Mouse (Mus musculus) cerebellum, postnatal 25 days (tissue): ENCODE results near the gene Serinc3.

Experiments
- DNase-seq, 2 experiments: peaks; one replicate each; pipeline ENCODE4 v3.0.0; 2021; ENCODE audit warnings: mixed read lengths in 2 of 2

The Serinc3 gene

DNA sequence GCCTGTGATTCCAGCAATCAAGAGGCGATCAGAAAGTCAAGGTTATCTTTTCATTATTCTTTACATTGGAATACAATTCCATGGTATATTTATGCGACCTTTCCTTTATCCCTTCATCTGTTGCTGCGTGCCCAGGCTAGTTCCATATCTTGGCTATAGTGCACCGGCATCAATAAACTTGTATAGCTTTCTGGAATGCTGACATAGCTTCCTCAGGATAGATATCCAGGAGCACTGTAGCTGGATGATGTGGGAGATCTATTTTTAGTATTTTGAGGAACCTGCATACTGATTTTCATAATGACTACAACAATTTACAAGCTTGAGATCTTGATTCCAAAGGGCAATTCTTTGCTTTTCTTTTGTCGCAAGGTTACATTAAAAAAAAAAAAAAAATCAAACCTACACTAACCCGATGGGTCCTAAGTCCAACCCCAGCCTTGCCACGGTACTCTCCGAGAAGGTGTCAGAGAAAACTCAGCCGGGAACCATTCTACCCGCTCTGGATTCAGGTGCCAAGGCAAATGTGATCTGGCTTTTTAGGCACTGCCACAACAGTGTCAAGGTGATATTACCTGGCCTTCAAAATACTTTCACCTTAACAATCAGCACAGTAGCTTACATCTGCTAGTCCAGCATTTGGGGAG, 51.2 kb downstream of the Serinc3 start:
- no peak for DNase-seq

DNA sequence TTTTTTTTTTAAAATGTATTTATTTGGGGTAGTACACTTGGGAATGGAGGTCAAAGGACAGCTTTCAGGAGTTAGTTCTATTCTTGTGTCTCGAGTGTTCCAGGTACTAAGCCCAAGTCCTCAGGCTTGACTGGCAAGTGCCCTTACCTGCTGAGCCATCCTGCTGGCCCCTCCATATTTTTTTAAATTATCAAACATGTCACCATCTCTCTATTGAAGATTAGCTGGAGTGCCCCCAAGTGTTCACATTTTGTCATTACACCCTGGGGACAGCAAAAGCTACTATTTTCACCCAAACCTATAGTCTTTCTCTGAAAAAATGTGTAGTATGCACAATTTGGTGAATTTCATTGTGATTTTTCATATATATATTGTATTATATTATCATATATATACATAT, 52.8 kb downstream of the Serinc3 start:
- DNase-seq = peak in 1 of 2 experiments; percentile 48

DNA sequence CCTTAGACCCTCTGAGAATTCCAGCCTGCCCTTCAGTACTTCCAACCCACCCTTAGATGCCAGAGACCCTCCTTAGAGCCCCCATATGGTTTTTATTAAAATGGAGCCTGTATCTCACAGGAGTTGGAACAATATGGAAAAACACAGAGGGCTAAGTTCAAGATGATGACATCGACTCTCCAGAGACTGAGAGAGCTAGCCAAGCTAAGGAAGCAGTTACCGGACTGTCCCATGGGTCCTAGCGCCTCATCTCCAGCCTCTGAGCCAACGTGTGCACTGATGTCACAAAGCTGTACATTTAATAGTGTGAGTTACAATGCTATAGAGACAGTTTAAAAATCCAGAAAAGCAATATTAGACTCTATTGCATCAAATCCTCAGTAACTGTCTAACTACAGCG, 53.9 kb downstream of the Serinc3 start:
- no peak for DNase-seq

DNA sequence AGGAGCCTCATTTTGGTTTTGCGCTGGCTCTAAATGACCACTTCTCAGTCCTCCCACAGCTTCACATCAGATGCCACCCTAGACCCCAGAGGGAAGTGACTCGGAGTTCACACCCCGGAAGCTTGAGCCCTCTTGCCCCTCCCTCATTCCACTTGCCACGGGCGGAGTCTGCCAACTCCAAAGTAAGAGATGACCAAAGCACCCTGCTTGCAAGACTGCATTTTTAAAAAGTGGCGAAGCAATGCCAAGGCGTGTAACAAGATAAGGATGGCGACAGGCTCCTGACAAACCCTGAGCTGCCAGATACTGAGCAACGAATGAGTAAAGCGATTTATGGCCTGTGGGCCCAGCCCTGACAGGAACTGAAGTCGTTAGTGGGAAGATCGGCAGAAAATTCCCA, 54.7 kb downstream of the Serinc3 start:
- no peak for DNase-seq

DNA sequence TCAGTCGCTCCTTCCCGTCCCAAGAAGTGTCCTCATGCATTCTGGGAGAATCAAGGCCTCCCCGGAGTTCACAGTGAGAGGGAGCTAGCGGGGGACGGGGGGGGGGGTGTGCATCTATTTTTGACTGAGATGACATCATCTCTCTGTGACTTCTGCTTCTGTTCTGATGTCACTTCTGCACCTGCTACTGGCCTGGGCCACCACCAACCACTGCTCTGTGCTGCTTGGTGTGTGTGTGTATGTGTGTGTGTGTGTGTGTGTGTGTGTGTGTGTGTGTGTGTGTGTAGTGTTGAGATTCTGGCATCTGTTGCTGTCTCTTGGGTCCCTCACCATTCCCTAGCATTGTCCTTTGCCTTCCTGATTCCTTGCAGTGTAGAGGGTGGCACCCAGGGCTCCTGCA, 57.4 kb downstream of the Serinc3 start:
- no peak for DNase-seq

DNA sequence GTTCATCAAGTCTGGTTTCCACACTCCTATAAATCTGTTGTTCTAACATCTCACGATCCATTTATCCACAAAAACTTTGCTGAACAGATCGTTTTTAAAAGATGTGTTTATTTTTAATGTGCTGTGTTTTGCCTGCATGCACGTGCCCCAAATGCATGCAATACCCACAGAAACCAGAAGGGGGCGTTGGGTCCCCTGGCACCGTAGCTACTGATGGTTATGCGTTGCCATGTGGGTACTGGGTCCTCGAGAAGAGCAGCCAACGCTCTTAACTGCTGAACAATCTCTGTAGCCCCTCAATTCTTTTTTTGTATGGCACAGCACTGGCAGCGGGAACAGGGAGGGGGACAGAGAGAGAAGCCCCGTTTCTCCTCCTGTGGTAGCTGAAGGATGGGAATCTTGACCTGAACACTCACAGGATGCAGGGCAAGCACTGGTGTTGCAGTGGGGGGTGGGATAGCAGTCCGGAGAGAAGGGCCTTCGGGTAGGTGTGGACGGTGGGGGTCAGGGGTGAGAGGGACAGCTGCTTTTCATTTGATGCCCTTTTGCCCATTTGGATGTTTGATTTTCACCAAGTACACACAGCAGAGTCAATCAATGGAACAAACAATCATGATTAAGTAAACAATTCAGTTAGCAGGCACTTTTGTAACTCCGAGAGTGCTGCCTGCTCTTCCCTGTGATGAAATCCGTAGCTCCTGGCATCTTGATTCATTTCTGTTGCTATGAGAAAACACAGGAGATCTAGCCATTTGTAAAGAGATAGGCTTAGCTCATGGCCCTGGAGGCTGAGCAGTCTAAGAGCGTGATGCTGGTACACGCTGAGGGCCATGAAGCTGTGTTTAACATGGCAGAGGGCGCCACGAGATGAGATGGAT, 58.3 kb downstream of the Serinc3 start:
- DNase-seq = peak in 1 of 2 experiments; percentile 40

DNA sequence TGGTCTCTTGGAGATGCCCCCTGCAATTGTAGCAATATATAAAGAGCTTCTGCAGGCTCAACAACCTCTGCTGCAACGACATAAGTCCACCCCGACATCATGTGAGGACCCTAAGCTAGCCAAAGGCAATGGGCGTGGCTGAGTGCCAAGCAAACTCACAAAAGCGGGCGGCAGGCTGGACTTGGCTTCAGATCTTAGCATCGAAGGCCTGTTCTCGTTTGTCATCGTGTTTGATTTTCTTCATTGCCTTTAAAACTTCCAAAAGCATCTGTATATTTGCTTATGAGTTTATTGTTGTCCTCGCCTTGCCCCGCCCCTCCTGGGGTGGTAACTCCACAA, 60.9 kb downstream of the Serinc3 start:
- DNase-seq = peak in 1 of 2 experiments; percentile 20

DNA sequence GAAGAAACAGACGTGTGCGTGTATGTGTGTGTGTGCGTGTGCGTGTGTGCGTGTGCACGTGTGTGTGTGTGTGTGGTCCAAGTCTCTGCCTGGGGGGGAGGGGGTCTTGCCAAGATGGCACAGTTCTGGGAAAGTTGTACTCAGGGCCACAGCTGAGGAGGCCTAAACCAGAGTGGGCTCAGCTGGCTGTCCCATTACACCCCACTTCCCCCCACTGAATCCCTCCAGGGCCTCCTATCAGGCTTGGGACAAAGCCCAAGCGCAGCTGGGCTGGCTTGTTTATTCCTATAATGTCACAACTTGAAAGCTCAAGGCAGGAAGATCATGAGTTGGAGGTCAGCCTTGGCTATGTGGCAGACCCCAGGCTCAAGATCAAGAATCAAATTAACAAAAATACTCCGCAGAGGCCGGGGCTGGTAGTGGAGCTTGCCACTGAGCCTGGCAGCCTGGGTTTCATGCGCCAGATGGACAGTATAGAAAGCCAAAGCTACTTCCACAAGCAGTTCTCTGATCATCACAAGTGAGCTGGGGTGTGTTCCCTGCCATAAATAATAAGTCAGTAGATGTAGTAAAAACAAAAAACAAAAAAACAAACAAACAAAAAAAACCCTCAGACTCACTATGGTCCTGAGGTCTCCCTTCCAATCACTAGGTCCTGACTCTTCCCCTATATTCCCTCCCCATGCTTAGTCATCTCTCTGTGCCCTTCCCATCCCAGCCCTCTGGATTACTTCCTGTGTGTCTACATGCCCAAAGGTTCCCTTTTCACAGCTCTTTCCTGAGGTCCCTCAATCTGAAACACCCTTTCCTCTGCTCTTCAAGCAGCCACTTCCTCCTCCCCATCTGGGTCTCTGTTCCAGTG, 61.5 kb downstream of the Serinc3 start:
- peak; percentile 40 to 54 for DNase-seq

DNA sequence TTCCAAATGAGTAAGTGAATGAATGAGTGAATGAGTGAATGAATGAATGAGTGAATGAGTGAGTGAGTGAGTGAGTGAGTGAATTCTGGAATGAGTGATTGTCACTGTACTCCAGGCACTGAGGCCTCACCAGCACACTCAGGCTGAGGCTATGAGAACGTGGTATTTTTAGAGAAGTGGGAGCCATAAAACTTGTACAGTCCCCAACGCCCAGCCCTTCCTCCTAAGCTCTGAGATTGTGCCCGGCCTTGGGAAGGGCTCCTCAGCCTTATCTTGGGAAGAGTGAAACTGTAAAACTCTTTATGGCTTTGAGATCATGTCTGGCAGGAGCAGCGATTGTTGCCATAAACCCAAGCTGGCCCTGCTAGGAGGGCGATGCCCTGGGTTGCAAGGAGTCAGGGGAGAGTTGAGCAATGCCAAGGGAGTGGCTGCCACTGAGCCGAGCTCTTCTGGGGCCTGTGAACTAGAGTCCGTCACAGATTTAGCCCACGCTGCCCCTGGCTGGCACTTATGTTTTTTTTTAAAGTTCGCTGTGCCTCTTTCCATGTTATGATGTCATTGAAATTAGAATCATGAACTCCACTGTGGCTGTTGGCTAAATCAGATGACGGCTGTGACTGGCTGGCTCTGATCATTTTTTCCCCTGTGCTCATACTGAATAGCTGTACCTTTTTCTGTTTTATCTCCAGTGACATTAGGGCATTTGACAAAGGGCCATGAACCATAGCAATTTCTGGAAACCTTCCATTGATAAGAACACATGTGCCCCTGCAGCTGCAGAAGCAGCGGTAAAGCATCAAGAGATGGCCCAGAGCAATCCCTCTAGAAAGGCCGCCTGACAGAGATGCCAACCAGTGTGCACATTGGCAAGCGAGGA, 64.6 kb downstream of the Serinc3 start:
- no peak for DNase-seq

DNA sequence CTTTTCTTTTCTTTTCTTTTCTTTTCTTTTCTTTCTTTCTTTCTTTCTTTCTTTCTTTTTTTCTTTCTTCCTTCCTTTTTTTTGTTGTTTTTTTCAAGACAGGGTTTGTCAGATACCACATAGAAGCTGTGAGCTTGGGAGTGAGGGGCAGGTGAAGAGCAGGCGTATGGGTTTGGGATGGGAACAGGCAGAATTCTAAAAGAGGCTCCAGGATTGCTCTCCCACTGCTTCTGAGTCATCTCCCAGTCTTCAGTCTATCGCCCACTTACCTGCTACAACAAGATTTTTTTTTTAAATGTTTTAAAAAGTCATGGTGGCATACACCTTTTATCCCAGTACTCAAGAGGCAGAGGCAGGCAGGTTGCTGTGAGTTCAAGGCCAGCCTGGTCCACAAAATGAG, 66.9 kb downstream of the Serinc3 start:
- no peak for DNase-seq

DNA sequence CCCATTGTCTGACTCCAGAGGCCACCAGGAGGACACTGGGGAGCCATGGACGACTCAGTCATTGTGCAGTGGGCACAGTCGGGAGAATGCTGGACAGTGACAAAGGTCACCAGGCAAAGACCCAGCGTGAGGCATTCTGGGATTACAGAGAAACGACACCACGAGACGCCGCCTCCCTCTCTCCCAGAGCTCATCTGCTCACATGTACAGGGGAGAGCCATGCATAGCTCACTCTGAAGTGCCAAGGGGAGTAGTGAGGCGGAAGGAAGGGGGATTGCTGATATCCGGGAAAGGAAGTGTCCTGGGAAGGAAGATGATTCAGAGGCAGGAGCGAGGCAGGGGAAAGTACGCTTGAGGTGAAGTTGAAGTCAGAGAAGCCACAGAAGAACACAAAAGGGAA, 69.7 kb downstream of the Serinc3 start:
- no peak for DNase-seq

DNA sequence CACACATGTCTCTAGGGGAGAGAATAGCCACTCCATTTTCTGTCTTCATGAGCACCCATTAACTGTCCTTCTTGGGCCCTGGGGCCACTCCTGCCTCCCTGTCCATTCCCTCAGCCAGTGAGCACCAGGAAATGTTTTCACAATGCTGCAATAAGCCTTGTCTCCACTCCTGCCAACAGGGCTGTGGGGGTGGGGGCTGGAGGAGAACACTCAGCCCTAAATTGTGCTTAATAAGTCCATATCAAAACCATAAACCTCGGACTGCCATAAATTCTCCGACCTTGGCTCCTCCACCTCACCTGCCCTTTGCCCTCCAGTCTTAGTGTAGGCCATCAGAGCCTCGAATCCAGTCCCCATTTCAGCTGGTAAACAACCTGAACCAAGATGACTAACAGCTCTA, 70.6 kb downstream of the Serinc3 start:
- no peak for DNase-seq
